Mouse (Mus musculus) hindbrain, embryonic 10.5 days (tissue): ENCODE measurements around the gene Pigm. TPM values are rescaled to one million over a fixed set of nuclear protein-coding genes. Genes with fewer than 3 reads are reported as not detected.
A peak's percentile ranks its signal among the peaks of the same experiment; 100 is the strongest.

ENCODE experiments used
- DNase-seq: peaks from one replicate; pipeline ENCODE4 v3.0.0-alpha.2; 2017; ENCODE audit warnings: low spot score
- H3K27ac ChIP-seq: fragments of 300-500 bp; sonication (generic); 2 replicates; pipeline ENCODE4 v1.5.1; 2016; ENCODE audit warnings: mild to moderate bottlenecking, moderate library complexity
- H3K27me3 ChIP-seq: fragments of 300-500 bp; sonication (generic); 2 replicates; pipeline ENCODE4 v1.6.1; 2016; ENCODE audit warnings: mild to moderate bottlenecking; ENCODE audit not compliant: poor library complexity, insufficient read depth, severe bottlenecking
- H3K36me3 ChIP-seq: fragments of 300-500 bp; sonication (generic); 2 replicates; pipeline ENCODE4 v1.6.1; 2016; ENCODE audit warnings: mild to moderate bottlenecking, moderate library complexity
- H3K4me1 ChIP-seq: fragments of 300-500 bp; sonication (generic); replicated peaks from 2 replicates; pipeline ENCODE4 v1.6.1; 2016; ENCODE audit warnings: mild to moderate bottlenecking
- H3K4me3 ChIP-seq: fragments of 300-500 bp; sonication (generic); 2 replicates; pipeline ENCODE4 v1.5.1; 2016; ENCODE audit warnings: mild to moderate bottlenecking, moderate library complexity
- H3K9me3 ChIP-seq: fragments of 300-500 bp; sonication (generic); 2 replicates; pipeline ENCODE4 v1.6.1; 2016; ENCODE audit warnings: mild to moderate bottlenecking, moderate library complexity
- WGBS: fragments of 180-500 bp; shearing (Covaris S2); methylation state at CpG from one replicate; pipeline ENCODE4 v1.1.7; 2016; 5-methylcytosine and 5-hydroxymethylcytosine counted together
- polyA plus RNA-seq: library from polyadenylated mRNA; unstranded; fragments of >200 nt; fragmentation: Nextera tagmentation; extraction: Ambion mirVana; gene quantifications from 2 replicates; pipeline ENCODE4 v1.2.1, GENCODE M21; 2016

Pigm gene
- polyA plus RNA-seq = 8.7 and 10.5 TPM in 2 replicates

DNA sequence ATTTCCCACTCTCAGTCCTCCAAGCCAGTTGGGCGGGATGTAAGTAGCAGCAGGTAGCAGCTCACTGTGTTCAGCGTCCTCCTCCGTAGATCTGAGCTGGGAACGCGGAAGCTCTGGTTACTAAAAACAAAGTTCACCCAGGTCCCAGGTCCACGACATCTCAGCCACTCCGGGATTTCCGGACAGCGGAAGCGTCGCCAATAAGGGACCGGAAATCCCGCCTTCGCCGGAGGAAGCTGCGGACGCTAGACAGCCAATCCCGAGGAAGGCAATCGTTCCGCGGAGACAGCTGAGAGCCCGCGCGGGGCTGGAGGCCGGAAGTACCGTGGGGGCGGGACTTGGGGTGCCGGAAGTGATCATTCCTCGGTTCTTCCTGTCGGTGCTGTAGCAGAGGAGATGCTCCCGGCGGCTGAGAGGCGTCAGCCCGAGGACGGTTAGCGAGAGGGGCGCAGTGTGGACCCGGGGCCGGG lies at the start of gene Pigm:
Gene Pigm, plus strand, starts transcription at position 349 of the 470 bp plus-strand sequence.
- WGBS = under 1% methylated on average over 39 of the region's 39 CpGs
- H3K36me3 ChIP-seq = peaks cover 30% of the 10 kb centered on the region
- peak within 1 kb of the TSS; percentile 98 for H3K4me3 ChIP-seq
- H3K9me3 ChIP-seq = no peaks in the 10 kb centered on the region
- peak within 1 kb of the TSS; percentile 91 for H3K27ac ChIP-seq
- DNase-seq = peak; percentile 99
- H3K4me1 ChIP-seq = peaks cover 25% of the 10 kb centered on the region
- no peaks in the 10 kb centered on the region; the same call in 1 of the 2 replicates for H3K27me3 ChIP-seq

DNA sequence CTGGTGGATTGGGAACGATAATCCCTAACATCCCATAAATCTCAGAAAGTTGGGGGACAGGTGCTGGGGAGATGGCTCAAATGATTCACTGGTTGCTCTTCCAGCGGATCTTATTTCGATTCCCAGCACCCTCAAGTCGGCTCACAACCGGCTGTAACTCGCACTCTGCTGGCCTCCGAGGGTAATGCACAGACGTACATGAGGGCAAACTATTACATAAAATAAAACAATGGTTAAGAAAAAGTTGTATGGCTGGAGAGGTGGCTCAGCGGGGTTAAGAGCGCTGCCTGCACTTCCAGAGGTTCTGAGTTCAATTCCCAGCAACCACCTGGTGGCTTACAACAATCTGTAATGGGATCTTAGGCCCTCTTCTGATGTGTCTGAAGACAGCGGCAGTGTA lies 49.7 kb upstream of the Pigm start:
- WGBS = 52% methylated on average over 11 of the region's 11 CpGs
- no peak overlapping the region for H3K27ac ChIP-seq
- H3K4me3 ChIP-seq = peak overlapping the region; percentile 56
- H3K9me3 ChIP-seq = no peaks in the 10 kb centered on the region
- H3K27me3 ChIP-seq = peaks cover 91% of the 10 kb centered on the region
- no peaks in the 10 kb centered on the region for H3K36me3 ChIP-seq
- DNase-seq = no peak
- H3K4me1 ChIP-seq = peaks cover 59% of the 10 kb centered on the region

DNA sequence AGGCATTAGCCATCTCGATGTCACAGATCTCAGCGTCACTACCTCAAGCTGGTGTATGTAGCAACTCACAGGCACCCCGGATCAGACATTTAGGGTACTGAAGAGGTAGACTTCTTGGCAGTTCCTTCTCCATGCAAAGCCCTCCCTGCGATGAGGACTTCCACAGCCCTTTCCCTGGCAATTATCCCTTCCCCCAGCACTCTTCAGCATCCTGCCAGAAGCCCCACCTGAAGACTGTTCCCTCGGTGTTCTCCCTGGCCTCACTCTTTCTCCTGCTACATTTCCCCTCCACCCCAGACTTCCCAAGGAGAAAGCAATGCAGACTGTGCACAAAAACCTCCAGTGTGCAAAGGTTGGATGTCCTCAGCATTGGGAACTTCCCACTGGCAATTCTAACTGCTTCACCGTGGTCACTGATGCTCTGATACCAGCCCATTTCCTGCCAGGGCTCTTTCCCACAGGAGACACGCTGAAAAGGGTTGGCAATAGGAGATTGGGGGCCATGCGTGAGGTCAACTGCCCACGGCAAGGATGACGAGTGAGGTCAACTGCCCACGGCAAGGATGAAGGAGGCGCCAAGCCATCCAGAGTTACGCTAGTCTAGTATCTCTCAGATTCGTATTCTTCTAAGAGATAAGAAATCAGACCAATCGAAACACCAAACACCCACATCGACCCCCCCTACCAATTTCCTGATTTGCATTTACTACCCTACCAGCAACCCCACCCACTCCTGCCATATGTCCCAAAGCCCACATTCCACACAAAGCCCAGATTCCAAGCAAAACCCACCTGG lies 48.9 kb upstream of the Pigm start:
- no peaks in the 10 kb centered on the region for H3K9me3 ChIP-seq
- H3K4me1 ChIP-seq = peaks cover 52% of the 10 kb centered on the region
- WGBS = 85% methylated on average over 16 of the region's 16 CpGs
- peaks cover 89% of the 10 kb centered on the region for H3K27me3 ChIP-seq
- no peak overlapping the region for H3K27ac ChIP-seq
- no peak overlapping the region for H3K4me3 ChIP-seq
- no peak for DNase-seq
- H3K36me3 ChIP-seq = no peaks in the 10 kb centered on the region

DNA sequence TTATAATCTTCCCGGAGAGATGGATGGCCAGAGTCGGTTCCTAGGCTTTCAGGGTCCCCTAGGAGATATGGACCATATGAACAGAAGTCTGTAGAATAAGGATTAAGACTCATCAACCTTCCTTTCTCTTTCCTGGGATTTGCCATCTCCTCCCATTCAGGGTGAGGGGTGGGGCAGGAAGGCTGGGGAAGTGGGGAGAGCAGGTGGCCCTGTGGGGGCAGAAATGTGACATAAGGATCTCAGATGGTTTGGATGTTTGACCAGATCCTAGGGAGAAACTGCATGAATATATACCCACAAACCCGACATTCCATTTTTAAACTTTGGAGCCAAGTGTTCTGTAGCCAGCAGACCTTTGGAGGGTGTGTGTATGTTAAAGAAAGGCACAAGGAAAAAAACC lies 48.3 kb upstream of the Pigm start:
- 85% methylated on average over 3 of the region's 3 CpGs for WGBS

DNA sequence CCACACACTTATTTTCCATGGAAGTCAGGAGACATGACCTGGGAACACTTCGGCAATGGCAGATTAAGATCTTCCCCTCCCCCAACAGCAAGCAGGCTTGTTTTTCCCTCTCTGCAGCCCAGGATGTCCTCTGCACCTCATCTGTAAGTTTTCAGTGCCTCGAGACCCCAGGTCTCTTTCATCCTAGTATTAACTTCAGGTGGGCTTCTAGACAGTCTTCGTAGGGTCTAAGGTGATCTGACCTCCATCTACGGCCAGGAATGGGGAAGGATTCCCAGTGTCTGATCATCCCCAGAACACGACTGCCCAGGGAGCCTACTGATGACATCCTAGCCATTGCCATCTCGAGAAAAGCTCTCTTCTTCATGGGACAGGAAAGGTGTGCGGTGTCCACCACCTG lies 47.9 kb upstream of the Pigm start:
- Histone ChIP-seq H3K4me1 (peaks cover 41% of the 10 kb centered on the region), H3K27me3 (peaks cover 91% of the 10 kb centered on the region), H3K36me3 (no peaks in the 10 kb centered on the region), H3K9me3 (no peaks in the 10 kb centered on the region), H3K27ac (peak overlapping the region; percentile 25; the same call in 1 of the 2 replicates), H3K4me3 (no peak overlapping the region)
- WGBS = 83% methylated on average over 7 of the region's 7 CpGs
- no peak for DNase-seq

More for the DNA sequence above, 48.3 kb upstream of the Pigm start:
- no peak for DNase-seq
- H3K27me3 ChIP-seq = peaks cover 91% of the 10 kb centered on the region
- peaks cover 45% of the 10 kb centered on the region for H3K4me1 ChIP-seq
- no peaks in the 10 kb centered on the region for H3K36me3 ChIP-seq
- no peak overlapping the region for H3K27ac ChIP-seq
- H3K4me3 ChIP-seq = no peak overlapping the region
- H3K9me3 ChIP-seq = no peaks in the 10 kb centered on the region

DNA sequence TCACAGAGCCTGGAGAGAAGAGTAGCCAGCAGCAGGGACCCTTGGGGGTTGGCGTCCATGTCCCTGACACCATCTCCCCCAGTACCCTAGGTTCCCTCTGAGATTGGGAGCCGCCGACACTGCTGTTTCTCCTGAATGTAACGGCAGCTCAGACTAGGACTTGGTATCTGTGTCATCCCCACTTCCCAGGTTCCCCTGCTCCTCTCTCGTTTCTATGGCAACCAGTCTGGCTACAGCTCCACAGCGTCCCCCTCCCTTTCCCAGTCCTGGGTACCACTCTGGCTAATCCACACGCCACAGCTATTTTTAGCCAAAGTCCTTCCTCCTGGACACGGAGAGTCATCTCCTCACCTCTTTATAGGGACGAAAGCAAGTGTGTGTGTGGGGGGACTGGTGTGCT lies 47.2 kb upstream of the Pigm start, which contains the start of gene Kcnj9:
Gene Kcnj9, minus strand, starts transcription at position 188 of the 400 bp plus-strand sequence.
- H3K4me3 ChIP-seq = peak within 1 kb of the TSS; percentile 7; the same call in 1 of the 2 replicates
- 27% methylated on average over 9 of the region's 9 CpGs for WGBS
- H3K9me3 ChIP-seq = no peaks in the 10 kb centered on the region

DNA sequence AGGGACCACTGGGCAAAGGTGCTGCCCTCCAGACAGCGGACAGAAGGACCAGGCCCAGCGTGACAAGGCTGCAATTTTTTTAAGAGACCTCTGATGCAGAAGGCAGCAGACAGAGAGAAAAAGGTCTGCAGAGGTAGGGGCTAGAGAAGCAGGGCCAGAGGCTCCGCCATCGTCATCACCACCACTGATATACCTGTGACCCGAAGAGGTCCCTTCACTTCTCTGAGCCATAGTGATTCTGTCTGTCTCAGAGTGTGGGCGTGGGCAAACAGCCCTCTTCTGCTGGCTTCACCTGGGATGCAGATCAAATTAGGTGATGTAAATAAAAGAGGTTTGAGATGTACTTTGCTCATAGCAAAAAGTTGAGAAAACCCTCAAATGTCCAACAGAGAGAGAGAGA lies 46.7 kb upstream of the Pigm start:
- H3K27me3 ChIP-seq = peaks cover 82% of the 10 kb centered on the region
- WGBS = 71% methylated on average over 6 of the region's 6 CpGs
- H3K4me3 ChIP-seq = no peak overlapping the region
- H3K36me3 ChIP-seq = no peaks in the 10 kb centered on the region
- no peaks in the 10 kb centered on the region for H3K9me3 ChIP-seq
- peak overlapping the region; percentile 62 for H3K27ac ChIP-seq
- DNase-seq = no peak
- peaks cover 34% of the 10 kb centered on the region for H3K4me1 ChIP-seq

More for the DNA sequence above, 47.2 kb upstream of the Pigm start, which contains the start of gene Kcnj9:
- Histone ChIP-seq H3K27ac (peak within 1 kb of the TSS; percentile 62), H3K4me1 (peaks cover 37% of the 10 kb centered on the region), H3K27me3 (peaks cover 86% of the 10 kb centered on the region), H3K36me3 (no peaks in the 10 kb centered on the region)
- DNase-seq = no peak

DNA sequence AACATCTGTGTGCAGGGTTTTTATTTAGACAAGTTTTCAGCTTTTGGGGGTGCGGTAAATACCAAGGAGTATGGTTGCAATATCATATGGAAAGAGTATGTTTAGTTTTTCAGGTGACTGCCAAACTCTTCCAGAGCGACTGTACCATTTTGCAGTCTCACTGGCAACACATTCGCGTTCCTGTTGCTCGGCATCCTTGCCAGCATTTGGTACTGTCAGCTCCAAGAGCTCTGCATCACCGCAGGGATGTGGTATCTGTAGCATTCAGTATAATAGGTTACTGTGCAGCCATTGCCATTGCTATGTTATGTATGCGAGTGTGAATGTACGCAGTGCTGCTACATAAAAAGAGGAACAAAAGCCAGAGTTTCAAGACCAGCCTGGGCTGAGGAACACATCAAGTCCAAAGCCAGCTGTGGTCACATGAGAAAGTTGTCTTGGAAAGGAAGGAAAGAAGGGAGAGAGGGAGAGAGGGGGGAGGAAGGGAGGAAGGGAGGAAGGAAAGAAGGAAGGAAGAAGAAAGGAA lies 44.9 kb upstream of the Pigm start:
- peaks cover 76% of the 10 kb centered on the region for H3K27me3 ChIP-seq
- peaks cover 19% of the 10 kb centered on the region for H3K4me1 ChIP-seq
- no peak overlapping the region for H3K27ac ChIP-seq
- H3K4me3 ChIP-seq = no peak overlapping the region
- WGBS = 76% methylated on average over 8 of the region's 8 CpGs
- no peaks in the 10 kb centered on the region for H3K36me3 ChIP-seq
- H3K9me3 ChIP-seq = no peaks in the 10 kb centered on the region
- no peak for DNase-seq

DNA sequence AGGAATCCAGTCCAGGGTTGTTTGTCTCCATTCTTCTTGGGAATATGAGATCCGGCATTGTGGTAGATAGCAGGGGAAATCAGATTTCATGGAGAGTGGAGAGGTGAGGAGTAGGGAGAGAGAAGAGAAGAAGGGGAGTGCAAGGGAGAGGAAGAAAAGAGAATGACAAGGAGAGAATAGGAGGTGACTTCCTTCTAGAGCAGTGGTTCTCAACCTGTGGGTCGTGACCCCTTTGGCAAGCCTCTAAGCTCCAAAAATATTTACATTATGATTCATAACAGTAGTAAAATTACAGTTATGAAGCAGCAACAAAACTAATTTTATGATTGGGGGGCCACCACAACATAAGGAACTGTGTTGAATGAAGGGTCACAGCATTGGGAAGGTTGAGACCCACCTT lies 43.4 kb upstream of the Pigm start:
- Histone ChIP-seq H3K27ac (no peak overlapping the region), H3K36me3 (no peaks in the 10 kb centered on the region), H3K4me1 (peaks cover 19% of the 10 kb centered on the region), H3K9me3 (no peaks in the 10 kb centered on the region), H3K4me3 (no peak overlapping the region), H3K27me3 (peaks cover 61% of the 10 kb centered on the region)
- DNase-seq = no peak
- 85% methylated on average over 2 of the region's 2 CpGs for WGBS

DNA sequence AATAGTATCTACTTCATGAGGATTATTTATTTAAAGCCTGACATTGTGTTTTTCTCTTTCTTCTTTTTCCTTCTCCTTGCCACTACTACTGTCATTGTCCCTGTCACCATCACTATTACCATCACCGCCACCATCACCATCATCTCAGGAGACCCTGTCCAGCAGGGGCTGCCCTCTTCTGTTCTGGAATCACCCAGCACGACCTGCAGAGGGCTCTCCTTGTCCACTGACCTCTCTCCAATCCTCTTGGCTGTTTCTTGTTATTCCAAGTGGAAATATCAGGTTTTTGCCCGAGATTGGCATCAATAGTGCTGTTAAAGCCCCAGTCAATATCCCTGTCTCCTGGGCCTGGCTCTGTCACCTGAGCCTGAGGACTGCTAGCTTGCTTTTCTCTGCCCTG lies 42.8 kb upstream of the Pigm start:
- no peaks in the 10 kb centered on the region for H3K36me3 ChIP-seq
- peaks cover 17% of the 10 kb centered on the region for H3K4me1 ChIP-seq
- DNase-seq = no peak
- H3K4me3 ChIP-seq = no peak overlapping the region
- 15% methylated on average over 3 of the region's 3 CpGs for WGBS
- no peak overlapping the region for H3K27ac ChIP-seq
- no peaks in the 10 kb centered on the region for H3K9me3 ChIP-seq
- H3K27me3 ChIP-seq = peaks cover 55% of the 10 kb centered on the region

DNA sequence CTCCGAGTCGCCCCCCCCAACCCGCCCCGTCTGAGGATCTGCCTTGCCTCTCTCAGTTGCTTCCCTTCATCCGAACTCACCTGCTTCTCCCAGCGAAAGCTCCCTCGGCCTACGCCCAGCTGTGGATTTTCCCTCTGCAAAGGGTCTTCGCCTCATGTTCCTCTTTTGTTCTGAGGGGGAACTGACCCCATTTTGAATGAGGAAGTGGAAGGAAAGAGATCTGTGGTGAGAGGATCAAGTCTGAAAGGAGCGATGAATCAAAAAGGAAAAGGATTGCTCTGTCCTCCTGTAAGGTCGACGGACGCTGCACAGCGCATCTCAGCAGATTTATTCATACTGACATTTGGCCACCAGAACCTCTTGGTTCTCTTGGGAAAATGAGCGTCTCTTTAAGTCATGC lies 40.5 kb upstream of the Pigm start:
- no peaks in the 10 kb centered on the region for H3K9me3 ChIP-seq
- no peaks in the 10 kb centered on the region for H3K36me3 ChIP-seq
- DNase-seq = no peak
- peaks cover 53% of the 10 kb centered on the region for H3K27me3 ChIP-seq
- 80% methylated on average over 15 of the region's 15 CpGs for WGBS
- H3K4me3 ChIP-seq = no peak overlapping the region
- no peak overlapping the region for H3K27ac ChIP-seq
- peaks cover 13% of the 10 kb centered on the region for H3K4me1 ChIP-seq

DNA sequence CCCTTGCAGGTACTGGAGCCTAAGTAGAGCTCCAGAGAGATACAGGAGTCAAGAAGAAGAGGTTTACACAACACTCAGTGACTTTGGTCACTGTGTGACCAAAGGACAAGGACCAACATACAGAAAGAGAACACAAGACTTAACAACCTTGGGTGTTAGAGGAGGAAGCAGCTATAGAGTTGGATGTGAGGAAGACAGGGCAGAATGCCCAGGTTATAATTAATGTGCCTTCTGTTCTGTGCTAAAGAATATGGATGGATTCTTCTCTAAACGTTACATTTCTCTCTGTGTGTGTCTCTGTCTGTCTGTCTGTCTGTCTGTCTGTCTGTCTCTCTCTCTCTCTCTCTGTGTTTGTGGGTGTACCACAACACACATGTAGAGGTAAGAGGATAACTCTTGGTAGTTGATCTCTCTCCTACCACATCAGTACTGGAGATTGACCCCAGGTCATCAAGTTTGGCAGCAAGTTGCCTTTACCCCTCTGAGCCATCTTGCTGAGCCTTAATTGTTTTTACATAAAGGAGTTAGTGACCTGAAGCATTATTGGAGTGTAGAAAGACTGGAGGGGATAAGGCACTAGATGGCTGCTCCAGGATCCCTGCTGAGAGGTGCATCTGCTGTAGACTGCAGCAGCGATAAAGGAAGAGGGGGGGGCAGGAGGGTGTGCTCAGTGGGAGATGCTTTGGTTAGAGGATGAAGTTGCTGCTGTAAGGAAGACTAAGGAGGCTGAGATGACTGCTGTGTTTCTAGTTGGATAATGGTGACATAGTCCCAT lies 38.7 kb upstream of the Pigm start:
- peaks cover 29% of the 10 kb centered on the region for H3K4me1 ChIP-seq
- WGBS = 27% methylated on average over 2 of the region's 2 CpGs
- H3K27me3 ChIP-seq = peaks cover 56% of the 10 kb centered on the region
- H3K9me3 ChIP-seq = no peaks in the 10 kb centered on the region
- DNase-seq = no peak
- no peak overlapping the region for H3K4me3 ChIP-seq
- no peak overlapping the region for H3K27ac ChIP-seq
- no peaks in the 10 kb centered on the region for H3K36me3 ChIP-seq
